In genomic region chr2:51981630-51982029, GRCm38 (mm10) we compare ENCODE assay signal across 8 mouse cellular contexts. TPM values are rescaled to one million over a fixed set of nuclear protein-coding genes. Genes with fewer than 3 reads are reported as not detected.
DNase-seq lines count a peak whose midpoint lies in the region; ATAC-seq and TF ChIP-seq lines count a peak whose summit lies in the region.

No protein-coding gene starts in this region.

- peaks cover 10% of the 10 kb centered on the region; the same call in 1 of the 2 replicates for H3K9me3 ChIP-seq in embryonic facial prominence, embryonic 14.5 days (ENCODE audit: control insufficient read depth, low read length)
- H3K9me3 ChIP-seq in hindbrain, postnatal 0 days (ENCODE audit: low read length) = 0 out of 2 replicates have a peak, but pooled peaks cover 4% of the 10 kb centered on the region
- no peaks in the 10 kb centered on the region for H3K9me3 ChIP-seq in liver, embryonic 15.5 days (replicated peaks)

- 0 out of 2 replicates have a peak, but pooled peaks have one; percentile 26 for ATAC-seq in embryonic facial prominence, embryonic 14.5 days (ENCODE audit: low read depth)
- no peak for ATAC-seq in hindbrain, postnatal 0 days
- no peak for ATAC-seq in liver, embryonic 15.5 days (ENCODE audit: insufficient read depth)
- no peak for ATAC-seq in activated CD4-positive, CD25-positive, alpha-beta regulatory T cell, adult 4 months

- TF ChIP-seq CTCF in hindbrain, postnatal 0 days (IDR thresholded peaks at IDR 0.05; ENCODE audit: low read depth) = no peak

- 22% methylated on average over 11 of the region's 11 CpGs for WGBS in embryonic facial prominence, embryonic 14.5 days
- 31% methylated on average over 11 of the region's 11 CpGs for WGBS in hindbrain, postnatal 0 days
- 11% methylated on average over 11 of the region's 11 CpGs for WGBS in liver, embryonic 15.5 days (ENCODE audit: insufficient replicate concordance)

- peak overlapping the region; percentile 18 for H3K4me3 ChIP-seq in embryonic facial prominence, embryonic 14.5 days (ENCODE audit: low read depth, low read length)
- H3K4me3 ChIP-seq in hindbrain, postnatal 0 days (ENCODE audit: low read length) = no peak overlapping the region
- no peak overlapping the region for H3K4me3 ChIP-seq in liver, embryonic 15.5 days (replicated peaks)

- peak; percentile 13 for DNase-seq in gastrocnemius, adult 18-20 months (ENCODE audit: low spot score)
- no peak for DNase-seq in gastrocnemius, postnatal 36 days
- DNase-seq in embryonic facial prominence, embryonic 14.5 days (ENCODE audit: low spot score) = peak; percentile 38
- peak; percentile 10 for DNase-seq in hindbrain, postnatal 0 days (ENCODE audit: low spot score)
- DNase-seq in testis, postnatal 10 days (ENCODE audit: low spot score) = no peak
- no peak for DNase-seq in left cerebral cortex, adult 11 months (ENCODE audit: low spot score)

- peak overlapping the region; percentile 48 for H3K4me2 ChIP-seq in embryonic facial prominence, embryonic 14.5 days (ENCODE audit: low read depth, low read length)
- H3K4me2 ChIP-seq in hindbrain, postnatal 0 days (ENCODE audit: low read depth, low read length) = peak overlapping the region; percentile 41; the same call in 1 of the 2 replicates
- H3K4me2 ChIP-seq in liver, embryonic 15.5 days = peak overlapping the region; percentile 54

- H3K27me3 ChIP-seq in embryonic facial prominence, embryonic 14.5 days (replicated peaks; ENCODE audit: control insufficient read depth, insufficient read depth, low read length) = no peaks in the 10 kb centered on the region
- H3K27me3 ChIP-seq in hindbrain, postnatal 0 days (ENCODE audit: insufficient read depth, low read length) = no peaks in the 10 kb centered on the region
- no peaks in the 10 kb centered on the region for H3K27me3 ChIP-seq in liver, embryonic 15.5 days

- H3K36me3 ChIP-seq in embryonic facial prominence, embryonic 14.5 days (ENCODE audit: control insufficient read depth, insufficient read depth, low read length) = no peaks in the 10 kb centered on the region
- H3K36me3 ChIP-seq in hindbrain, postnatal 0 days (ENCODE audit: insufficient read depth, low read length) = no peaks in the 10 kb centered on the region
- H3K36me3 ChIP-seq in liver, embryonic 15.5 days (replicated peaks) = no peaks in the 10 kb centered on the region

- peaks cover 9% of the 10 kb centered on the region for H3K4me1 ChIP-seq in embryonic facial prominence, embryonic 14.5 days (ENCODE audit: control insufficient read depth, insufficient read depth, low read length)
- no peaks in the 10 kb centered on the region for H3K4me1 ChIP-seq in hindbrain, postnatal 0 days (ENCODE audit: insufficient read depth, low read length)
- peaks cover 5% of the 10 kb centered on the region; the same call in 1 of the 2 replicates for H3K4me1 ChIP-seq in liver, embryonic 15.5 days (replicated peaks)

- peak overlapping the region; percentile 22; the same call in 1 of the 2 replicates for H3K27ac ChIP-seq in embryonic facial prominence, embryonic 14.5 days (replicated peaks; ENCODE audit: low read depth, low read length)
- H3K27ac ChIP-seq in hindbrain, postnatal 0 days = no peak overlapping the region
- H3K27ac ChIP-seq in liver, embryonic 15.5 days (replicated peaks) = no peak overlapping the region

- peak overlapping the region; percentile 41; the same call in 1 of the 2 replicates for H3K9ac ChIP-seq in embryonic facial prominence, embryonic 14.5 days (ENCODE audit: low read depth, low read length)
- no peak overlapping the region for H3K9ac ChIP-seq in hindbrain, postnatal 0 days (replicated peaks; ENCODE audit: low read length)
- H3K9ac ChIP-seq in liver, embryonic 15.5 days = no peak overlapping the region

- intact Hi-C loops in gastrocnemius, postnatal 36 days (cut with DNase I) = no loop called here

RNA-seq across cellular contexts. Expression of gene Nmi, which starts 8.3 kb away (rescaled TPM):
- 1 to 10 TPM; 2.4 to 3.1 TPM for total RNA-seq in gastrocnemius, adult 18-20 months (2021)
- total RNA-seq in gastrocnemius, postnatal 36 days (2021) = 1 to 10 TPM; 2.1 to 2.3 TPM
- 12.9 and 16.8 TPM in 2 replicates for polyA plus RNA-seq in embryonic facial prominence, embryonic 14.5 days (2014; fragmentation: Nextera tagmentation; extraction: Ambion mirVana)
- 1.5 and 2.4 TPM in 2 replicates for total RNA-seq in hindbrain, postnatal 0 days (2014; rRNA removed)
- polyA plus RNA-seq in hindbrain, postnatal 0 days (2015; fragmentation: Nextera tagmentation; extraction: Ambion mirVana) = 8.3 and 10.1 TPM in 2 replicates
- 9.0 and 11.9 TPM in 2 replicates for polyA plus RNA-seq in liver, embryonic 15.5 days (2015; fragmentation: Nextera tagmentation; extraction: Ambion mirVana)
- 100 to 1,000 TPM; 177 to 205 TPM for polyA plus RNA-seq in activated CD4-positive, CD25-positive, alpha-beta regulatory T cell, adult 4 months (2017; shearing (Covaris generic))

RNA-seq across cellular contexts. Expression of gene Rbm43, which starts 46.7 kb away (rescaled TPM):
- total RNA-seq in gastrocnemius, adult 18-20 months (2021) = 1 to 10 TPM in 1 of 2 experiments, under 1 TPM in 1; 0.75 to 1.5 TPM
- 1 to 10 TPM; 1.3 to 1.8 TPM for total RNA-seq in gastrocnemius, postnatal 36 days (2021)
- polyA plus RNA-seq in embryonic facial prominence, embryonic 14.5 days (2014; fragmentation: Nextera tagmentation; extraction: Ambion mirVana) = 12.6 and 14.3 TPM in 2 replicates
- 3.1 and 6.3 TPM in 2 replicates for total RNA-seq in hindbrain, postnatal 0 days (2014; rRNA removed)
- polyA plus RNA-seq in hindbrain, postnatal 0 days (2015; fragmentation: Nextera tagmentation; extraction: Ambion mirVana) = 13.6 and 14.8 TPM in 2 replicates
- polyA plus RNA-seq in liver, embryonic 15.5 days (2015; fragmentation: Nextera tagmentation; extraction: Ambion mirVana) = 20.3 and 22.0 TPM in 2 replicates
- polyA plus RNA-seq in activated CD4-positive, CD25-positive, alpha-beta regulatory T cell, adult 4 months (2017; shearing (Covaris generic)) = 10 to 100 TPM; 39.0 to 45.0 TPM

RNA-seq across cellular contexts. Expression of gene Tnfaip6, which starts 56.2 kb away (rescaled TPM):
- total RNA-seq in gastrocnemius, adult 18-20 months (2021) = 1 to 10 TPM in 1 of 2 experiments, under 1 TPM in 1; 0.48 to 1.5 TPM
- 1 to 10 TPM in 1 of 2 experiments, under 1 TPM in 1; 0.86 to 1.1 TPM for total RNA-seq in gastrocnemius, postnatal 36 days (2021)
- polyA plus RNA-seq in embryonic facial prominence, embryonic 14.5 days (2014; fragmentation: Nextera tagmentation; extraction: Ambion mirVana) = 22.7 and 23.4 TPM in 2 replicates
- 3.0 and 3.2 TPM in 2 replicates for total RNA-seq in hindbrain, postnatal 0 days (2014; rRNA removed)
- polyA plus RNA-seq in hindbrain, postnatal 0 days (2015; fragmentation: Nextera tagmentation; extraction: Ambion mirVana) = 5.8 TPM in 2 replicates
- polyA plus RNA-seq in liver, embryonic 15.5 days (2015; fragmentation: Nextera tagmentation; extraction: Ambion mirVana) = 0.08 and 0.17 TPM in 2 replicates
- not detected for polyA plus RNA-seq in activated CD4-positive, CD25-positive, alpha-beta regulatory T cell, adult 4 months (2017; shearing (Covaris generic))

Comparison
In these comparisons a context has a peak if more than half of its experiments do, and no peak if none do; other contexts are left out.
1. DNase-seq: peak in gastrocnemius, adult 18-20 months (single experiment), embryonic facial prominence, embryonic 14.5 days (single experiment) and hindbrain, postnatal 0 days (single experiment); none in gastrocnemius, postnatal 36 days (0 of 2), testis, postnatal 10 days (single experiment) and left cerebral cortex, adult 11 months (single experiment).
2. Peak in every context shown above with its lines, with median percentiles within 50 percentile points of each other: H3K4me2 ChIP-seq.